Mouse (Mus musculus): ENCODE measurements around the gene Recql5.
A peak's percentile ranks its signal among the peaks of the same experiment; 100 is the strongest.

Recql5 gene

GRCm38 (mm10) chr11:115899486-115900266 is 33.6 kb downstream of the Recql5 start, which contains the start of gene Smim5:
Gene Smim5 (plus strand): TSS chr11:115899966.
- peak; percentile 74 for DNase-seq

DNA sequence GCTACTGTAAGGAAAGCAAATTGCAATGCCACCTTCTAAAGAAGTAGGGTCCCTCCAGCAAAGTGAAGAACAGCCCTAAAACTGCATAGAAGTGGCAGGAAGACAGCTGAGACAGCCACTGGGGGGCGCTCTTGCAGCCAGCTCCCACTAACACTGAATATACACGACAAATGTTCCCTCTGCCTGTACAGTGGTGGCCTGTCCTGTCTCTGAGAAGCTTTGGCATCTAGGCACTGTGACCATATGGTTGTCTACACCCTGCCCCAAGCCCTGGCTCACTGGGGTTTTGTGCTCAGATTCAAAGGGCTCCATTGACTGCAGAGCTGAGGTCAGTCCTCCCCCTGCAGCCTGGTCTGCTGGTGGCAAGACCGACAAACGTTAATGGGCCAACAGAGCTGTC is 34.4 kb downstream of the Recql5 start:
- DNase-seq: peak; percentile 59

- DNase-seq: no peak
Observed at GRCm38 (mm10) chr11:115898446-115898845, 34.8 kb downstream of the Recql5 start.

GRCm38 (mm10) chr11:115894755-115895520 is 38.3 kb downstream of the Recql5 start:
- DNase-seq: peak; percentile 30

GRCm38 (mm10) chr11:115893071-115893470 is 40.2 kb downstream of the Recql5 start:
- DNase-seq: no peak

DNA sequence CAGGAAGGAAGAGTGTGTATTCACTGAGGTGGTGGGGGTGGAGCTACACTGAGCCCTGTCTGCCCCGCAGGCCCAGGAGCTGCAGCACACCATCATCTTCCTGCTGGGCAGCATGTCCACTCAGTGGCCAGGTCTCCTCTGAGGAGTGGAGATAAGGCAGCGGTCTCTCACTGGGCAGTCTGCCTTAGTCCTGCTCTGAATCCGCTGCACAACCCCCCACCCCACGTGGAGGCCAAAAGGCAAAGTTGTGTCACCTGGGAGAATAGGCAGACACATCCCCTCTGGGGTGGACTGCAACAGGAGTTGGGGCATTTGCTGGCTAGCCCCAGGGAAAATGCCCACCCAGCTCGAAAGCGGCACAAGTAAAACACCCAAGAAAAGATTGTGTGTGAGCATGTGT is 41.1 kb downstream of the Recql5 start:
- DNase-seq: no peak

DNA sequence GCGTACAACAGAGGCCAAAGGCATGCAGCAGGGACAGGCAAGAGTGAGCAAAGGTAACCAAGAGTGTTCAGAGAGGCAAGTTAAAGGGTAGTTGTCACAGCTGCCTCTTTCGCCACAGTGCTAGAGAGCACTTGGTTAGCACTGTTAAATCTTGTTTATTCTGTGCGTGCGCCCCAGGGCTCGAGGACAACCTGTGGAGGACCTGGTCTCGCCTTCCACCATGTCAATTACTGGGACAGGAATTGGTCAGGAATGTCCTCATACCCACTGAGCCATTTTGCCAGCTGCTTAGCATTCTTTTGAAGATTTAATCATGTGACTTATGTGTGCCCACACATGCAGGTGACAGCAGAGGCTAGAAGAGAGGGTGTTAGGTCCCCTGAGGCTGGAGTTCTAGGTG is 44.1 kb downstream of the Recql5 start:
- peak; percentile 27 for DNase-seq

DNA sequence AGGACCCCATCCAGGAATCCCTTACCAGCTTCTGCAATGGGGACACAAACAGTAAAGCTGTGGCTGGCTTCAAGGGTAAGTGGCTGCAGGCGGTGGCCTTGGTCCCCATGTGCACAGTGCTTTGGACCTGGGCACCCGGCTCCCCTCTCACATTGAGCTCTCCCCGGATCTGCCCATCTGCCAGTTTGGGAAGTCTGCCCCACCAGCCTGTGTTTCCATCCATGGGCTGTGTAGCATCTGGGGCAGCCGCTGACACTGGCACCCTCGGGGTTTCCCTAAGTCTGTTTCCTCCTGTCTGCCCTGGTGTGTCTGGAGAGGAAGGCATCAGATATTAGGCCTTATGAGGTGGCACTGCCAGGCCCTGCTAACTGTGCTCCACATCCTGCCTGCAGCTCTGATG is 45.3 kb downstream of the Recql5 start:
- DNase-seq: no peak

DNA sequence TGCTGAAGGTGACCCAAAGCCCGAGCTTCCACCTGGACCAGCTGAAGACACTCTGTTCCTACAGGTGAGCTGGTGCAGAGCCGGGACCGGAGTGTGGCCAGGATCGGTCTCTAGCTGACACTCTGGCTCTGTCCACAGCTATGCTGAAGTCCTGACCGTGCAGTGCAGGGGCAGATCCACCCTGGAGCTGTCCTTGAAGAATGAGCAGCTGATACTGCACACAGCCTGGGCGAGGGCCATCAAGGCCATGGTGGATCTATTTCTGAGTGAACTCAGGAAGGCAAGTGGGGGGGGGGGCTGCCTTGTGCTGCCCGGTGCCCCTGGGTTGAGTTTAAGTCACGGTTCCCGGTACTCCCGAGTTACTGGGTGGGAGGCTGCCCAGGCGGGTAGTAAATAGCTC is 46.8 kb downstream of the Recql5 start:
- DNase-seq: no peak

- no peak for DNase-seq
Observed at GRCm38 (mm10) chr11:115885281-115885680, 48.0 kb downstream of the Recql5 start.

DNA sequence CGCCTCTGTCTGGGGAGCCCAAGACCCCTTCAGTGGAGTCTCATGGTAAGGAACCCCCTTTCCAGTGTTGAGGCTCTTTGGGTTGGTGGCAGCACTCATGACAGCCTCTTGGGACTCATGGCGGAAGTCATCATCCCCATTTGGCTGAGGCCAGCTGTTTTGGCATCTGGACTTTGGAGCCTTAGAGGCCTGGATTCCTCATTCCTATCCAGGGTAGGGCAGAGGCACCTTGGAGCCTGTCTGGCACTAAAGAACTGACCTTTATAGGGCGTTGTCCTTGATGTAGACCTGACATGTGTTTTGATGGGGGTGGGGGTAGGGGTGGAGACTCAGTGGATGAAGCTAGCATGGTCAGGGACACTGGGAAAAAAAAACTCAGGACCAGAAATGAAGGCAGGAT is 48.9 kb downstream of the Recql5 start:
- no peak for DNase-seq

- no peak for DNase-seq
Observed at GRCm38 (mm10) chr11:115883251-115883650, 50.0 kb downstream of the Recql5 start.

DNA sequence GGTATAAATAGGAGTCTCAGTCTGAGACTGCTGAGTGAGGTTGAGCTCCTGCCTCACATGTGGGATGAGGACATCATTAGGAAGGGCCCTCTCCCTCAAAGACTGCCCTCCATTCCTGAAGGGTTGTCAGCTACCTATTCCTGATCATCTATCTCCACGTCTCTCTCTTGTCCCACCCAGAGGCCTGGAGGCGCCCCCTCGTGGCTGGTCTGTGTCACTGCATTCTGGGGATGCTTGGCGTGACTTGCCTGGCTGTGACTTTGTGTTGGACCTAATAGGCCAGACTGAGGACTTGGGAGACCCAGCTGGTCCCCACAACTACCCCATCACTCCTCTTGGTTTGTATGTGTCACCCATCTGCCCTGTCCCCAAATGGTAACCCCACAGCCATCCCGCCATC is 52.3 kb downstream of the Recql5 start:
- peak; percentile 43 for DNase-seq

DNA sequence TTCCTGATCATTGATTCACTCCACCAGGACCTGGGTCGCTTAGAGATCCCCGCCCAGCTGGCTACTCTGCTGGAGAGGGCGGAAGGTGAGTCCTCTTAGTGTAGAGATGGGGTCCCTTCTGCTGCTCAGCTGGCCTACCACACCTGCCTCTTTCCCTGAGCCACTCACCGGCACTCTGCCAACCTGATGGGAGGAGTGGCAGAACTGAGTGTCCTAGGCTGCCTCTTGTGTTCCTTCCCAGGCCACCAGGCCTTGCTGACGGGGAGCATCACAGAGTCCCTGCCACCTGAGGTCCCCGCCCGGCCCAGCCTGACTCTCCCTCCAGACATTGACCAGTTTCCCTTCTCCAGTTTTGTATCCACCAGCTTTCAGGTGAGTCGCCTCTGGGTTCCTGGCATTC is 55.2 kb downstream of the Recql5 start:
- no peak for DNase-seq

DNA sequence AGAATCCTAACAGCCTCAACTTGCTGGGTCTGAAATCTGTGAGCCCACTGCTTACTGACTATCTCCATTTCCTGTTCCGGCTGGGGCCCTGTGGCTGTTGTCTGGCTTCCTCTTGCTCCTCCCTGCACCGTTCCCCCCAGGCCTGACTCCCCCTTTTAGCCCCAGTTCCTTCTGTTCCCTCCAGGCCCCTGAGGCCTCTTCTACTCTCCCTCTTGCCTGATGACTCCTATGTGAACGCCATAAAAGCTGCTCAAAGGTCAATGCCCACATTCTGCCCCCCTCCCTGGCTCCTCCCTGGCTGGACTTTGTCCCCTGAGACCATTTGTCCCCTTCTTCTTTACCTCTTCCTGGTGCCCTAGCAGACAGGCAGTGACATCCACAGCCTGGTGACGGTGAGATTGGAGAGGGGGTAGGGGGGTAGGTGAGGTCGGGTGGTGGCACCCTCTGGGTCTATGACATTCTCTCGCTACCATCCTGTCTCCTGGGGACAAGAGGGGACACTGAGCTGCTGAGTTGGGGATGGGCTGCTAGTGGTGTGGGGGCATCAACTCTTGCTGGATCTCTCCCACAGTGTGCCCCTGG is 56.0 kb downstream of the Recql5 start:
- no peak for DNase-seq

- no peak for DNase-seq
Observed at GRCm38 (mm10) chr11:115876438-115876837, 56.8 kb downstream of the Recql5 start.

GRCm38 (mm10) chr11:115875935-115876334 is 57.3 kb downstream of the Recql5 start:
- no peak for DNase-seq

- no peak for DNase-seq
Observed at GRCm38 (mm10) chr11:115872437-115872836, 60.8 kb downstream of the Recql5 start.

DNA sequence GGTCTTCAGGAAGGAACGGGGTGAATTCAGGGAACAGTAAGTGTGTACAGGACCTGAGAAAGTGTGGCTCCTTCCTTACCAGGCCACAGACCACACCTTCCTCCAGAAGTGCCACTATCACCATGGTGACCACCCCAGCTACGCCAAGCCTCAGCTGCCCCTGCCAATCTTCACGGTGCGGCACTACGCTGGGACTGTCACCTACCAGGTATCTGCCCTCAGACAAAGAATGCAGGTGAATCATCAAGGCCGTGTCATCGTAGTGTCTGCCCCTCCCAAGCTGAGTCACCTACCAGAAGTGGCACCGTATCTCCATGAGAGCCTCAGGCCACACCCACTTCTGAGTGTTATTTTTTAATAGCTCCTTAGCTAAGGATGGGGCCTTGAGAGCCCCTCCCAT is 63.9 kb downstream of the Recql5 start:
- DNase-seq: peak; percentile 62

- DNase-seq: no peak
Observed at GRCm38 (mm10) chr11:115863895-115864294, 69.4 kb downstream of the Recql5 start.

DNA sequence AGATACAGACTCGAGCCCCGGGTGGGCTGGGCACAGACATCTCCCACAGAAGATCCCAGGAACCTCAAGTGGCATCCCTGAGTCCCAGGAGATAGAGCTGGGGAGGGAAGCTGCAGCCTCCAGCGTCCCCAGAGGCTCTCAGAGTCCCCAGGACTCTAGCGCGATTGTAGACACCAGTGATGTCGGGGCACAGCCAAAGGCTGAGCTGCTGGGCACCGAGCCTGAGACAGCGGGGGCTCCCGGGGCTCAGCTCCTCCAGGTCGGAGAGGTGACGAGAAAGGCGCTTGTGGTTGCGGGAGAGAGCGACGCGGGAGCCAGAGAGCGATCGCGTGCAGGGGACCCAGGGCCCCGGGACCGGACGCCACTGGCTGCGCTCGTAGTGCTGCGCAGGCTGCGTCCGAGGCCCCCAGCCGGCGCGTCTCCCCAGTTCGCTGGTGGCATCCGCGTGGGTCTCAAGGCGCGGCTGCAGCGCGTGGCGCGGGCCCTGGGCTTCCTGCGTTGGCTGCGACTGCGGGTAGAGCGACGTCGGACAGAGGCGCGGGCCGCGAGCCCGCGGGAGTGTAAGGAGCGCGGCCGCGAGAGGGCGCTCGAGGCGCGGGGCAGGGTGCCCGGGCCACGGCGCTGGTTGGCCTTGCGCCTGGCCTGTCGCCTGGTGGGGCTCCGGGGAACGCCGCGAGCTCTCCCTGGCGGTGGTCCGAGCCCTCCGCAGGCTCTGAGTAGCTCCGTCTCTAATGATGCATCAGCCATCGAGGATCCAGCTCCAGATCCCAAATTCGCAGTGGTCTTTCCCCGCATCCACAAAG is 73.9 kb downstream of the Recql5 start:
- DNase-seq: peak; percentile 88

DNA sequence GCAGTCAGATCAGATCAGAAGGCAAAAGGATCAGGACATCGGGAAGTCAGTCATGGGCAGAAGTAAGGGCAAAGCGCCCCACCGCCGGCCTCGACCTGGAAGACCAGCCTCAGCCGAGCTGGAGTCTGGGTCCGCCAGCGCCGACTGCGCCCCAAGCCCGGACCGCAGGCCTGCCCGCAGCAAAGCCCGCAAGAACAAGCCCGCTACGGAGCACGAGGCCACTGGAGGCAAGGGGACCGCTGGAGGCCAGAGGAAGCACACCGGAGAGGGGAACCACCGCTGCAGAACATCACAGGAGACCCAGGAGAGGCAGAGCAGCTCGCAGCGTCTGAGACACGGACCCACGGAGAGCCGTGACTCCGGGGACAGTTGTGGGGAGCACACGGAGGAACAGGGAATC is 74.9 kb downstream of the Recql5 start, which contains the start of gene Myo15b:
Gene Myo15b, plus strand, starts transcription at position 53 of the 400 bp plus-strand sequence.
- DNase-seq: no peak

DNA sequence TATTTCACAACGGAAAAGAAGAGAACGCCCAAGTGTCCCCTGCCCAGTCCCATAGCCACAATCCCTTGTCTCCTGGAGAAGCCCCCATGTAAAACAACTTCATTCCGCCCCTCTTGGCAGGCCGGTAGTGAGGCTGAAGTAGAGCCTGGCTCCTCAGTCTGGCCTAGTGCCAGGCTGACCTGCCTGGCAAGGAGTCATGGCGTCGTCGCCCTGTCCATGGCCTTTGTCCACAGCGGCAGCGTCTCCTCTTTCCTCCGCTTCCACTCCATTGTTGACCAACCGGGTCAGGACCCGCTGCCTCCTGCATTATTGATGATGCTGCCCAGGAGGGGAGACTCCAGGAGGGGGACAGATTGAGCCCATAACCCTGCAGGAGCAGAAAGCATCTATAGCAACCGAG is 75.3 kb downstream of the Recql5 start:
- DNase-seq: no peak

Data from lung, postnatal 36 days (tissue).